Mouse (Mus musculus): ENCODE measurements around the gene Stac2. TPM values are rescaled to one million over a fixed set of nuclear protein-coding genes. Genes with fewer than 3 reads are reported as not detected.

Gene Stac2
- total and polyA plus RNA-seq, 3 experiments = 0.07 TPM; not detected in 2

DNA sequence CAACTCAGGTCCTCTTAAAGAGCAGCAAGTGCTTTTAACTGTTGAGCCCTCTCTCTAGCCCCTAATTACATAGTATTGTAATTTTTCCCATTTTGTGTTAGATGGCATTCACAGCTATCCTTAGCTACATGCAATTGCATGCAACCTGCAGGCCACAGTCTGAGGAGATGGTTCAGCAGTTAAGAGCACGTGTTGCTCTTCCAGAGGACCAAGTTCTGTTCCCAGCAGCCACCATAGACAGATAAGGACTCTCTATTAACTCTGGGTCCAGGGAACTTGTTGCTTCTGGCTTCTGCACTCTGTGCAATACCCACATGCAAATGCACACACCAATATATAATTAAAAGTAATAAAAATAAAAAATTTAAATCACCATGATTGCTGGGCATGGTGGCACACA lies 56.6 kb downstream of the Stac2 start:
- TF ChIP-seq BHLHE40 (IDR thresholded peaks at IDR 0.05; ENCODE audit: low read depth, low read length) = no peak
- TF ChIP-seq MAZ (IDR thresholded peaks at IDR 0.05; ENCODE audit: low read depth, low read length) = no peak
- no peak for TF ChIP-seq SMC3 (IDR thresholded peaks at IDR 0.05; ENCODE audit: low read depth, low read length)
- no peak for TF ChIP-seq MXI1 (IDR thresholded peaks at IDR 0.05; ENCODE audit: low read depth, low read length)
- no peak for TF ChIP-seq POLR2A (IDR thresholded peaks at IDR 0.05; ENCODE audit: low read depth, low read length)
- TF ChIP-seq HCFC1 (IDR thresholded peaks at IDR 0.05; ENCODE audit: low read depth, low read length) = no peak
- TF ChIP-seq UBTF (IDR thresholded peaks at IDR 0.05; ENCODE audit: low read depth, low read length) = no peak
- no peak for TF ChIP-seq ETS1 (conservative IDR thresholded peaks at IDR 0.05; ENCODE audit: low read depth, low read length)
- no peak for TF ChIP-seq ZNF384 (IDR thresholded peaks at IDR 0.05; ENCODE audit: low read depth, low read length)
- no peak for TF ChIP-seq GABPA (IDR thresholded peaks at IDR 0.05; ENCODE audit: insufficient replicate concordance, low read depth, low read length)
- Histone ChIP-seq H3K9ac (ENCODE audit: insufficient read depth, low read depth) (no peak overlapping the region), H3K27ac (ENCODE audit: insufficient read depth, low read depth) (no peak overlapping the region), H3K9me3 (replicated peaks; ENCODE audit: low read length) (no peaks in the 10 kb centered on the region), H3K36me3 (replicated peaks in 1 of 2; ENCODE audit: control insufficient read depth in 1 of 2, insufficient read depth in 1 of 2, low read length in 1 of 2) (peaks cover 4 to 12% of the 10 kb centered on the region in 2 experiments), H3K4me2 (ENCODE audit: insufficient read depth, low read depth, poor library complexity, severe bottlenecking) (no peak overlapping the region), H3K4me1 (ENCODE audit: control insufficient read depth in 1 of 2, insufficient read depth in 2 of 2) (peaks cover 34 to 77% of the 10 kb centered on the region in 2 experiments), H3K27me3 (replicated peaks) (no peaks in the 10 kb centered on the region), H3K79me2 (replicated peaks; ENCODE audit: control insufficient read depth, extremely low read depth, insufficient read depth, poor library complexity, severe bottlenecking) (no peaks in the 10 kb centered on the region), H3K4me3 (replicated peaks in 1 of 3; ENCODE audit: low read depth in 2 of 3, low read length in 2 of 3, poor library complexity in 1 of 3) (no peak overlapping the region)
- in situ Hi-C loops (cut with MboI; ENCODE audit: low pct_ligation_motif_present, low pct_unique_long_range_greater_than_20kb, low sequenced_read_pairs) (no loop called here), dilution Hi-C loops (cut with MboI; ENCODE audit: extremely low pct_ligation_motif_present, extremely low pct_unique_long_range_greater_than_20kb, low sequenced_read_pairs) (no loop called here)
- DNase-seq (ENCODE audit: extremely low read depth) = no peak

DNA sequence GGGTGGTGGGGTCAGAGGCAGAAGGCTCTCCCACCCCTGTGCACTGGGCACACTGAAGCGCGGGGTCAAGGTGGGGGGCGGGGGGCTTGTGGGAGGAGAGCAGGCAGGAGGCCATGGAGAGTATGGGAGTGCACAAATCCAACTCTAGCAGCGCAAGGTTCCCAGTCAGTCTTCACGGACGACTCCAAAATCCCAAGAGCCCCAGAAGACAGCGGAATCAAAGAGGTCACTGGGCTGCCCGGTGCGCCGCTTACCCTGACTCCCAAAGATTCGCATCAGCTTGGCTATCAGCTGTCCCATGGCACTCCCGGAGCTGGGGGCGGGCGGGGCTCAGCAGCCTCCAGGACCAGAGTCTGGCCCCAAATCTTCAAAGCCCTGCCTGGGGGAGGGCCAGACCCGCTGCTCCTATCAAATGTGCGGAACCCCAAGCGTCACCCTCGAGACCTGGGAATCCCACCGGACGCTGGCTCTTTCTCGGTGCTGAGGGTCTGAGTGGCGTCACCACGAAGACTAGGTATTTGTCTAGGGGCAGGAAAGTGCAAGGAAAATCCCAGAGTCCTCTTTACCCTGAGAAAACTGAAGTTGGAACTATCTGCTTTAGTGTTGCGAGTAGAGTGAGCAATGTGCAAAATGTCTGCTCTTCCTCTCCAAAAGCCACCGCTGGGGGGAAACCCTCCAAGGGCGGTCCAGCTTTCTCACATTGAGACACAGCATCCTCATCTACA lies 57.5 kb downstream of the Stac2 start, which contains the start of gene Arl5c:
TSS of gene Arl5c (minus strand) at position 618 of the 725 bp plus-strand sequence.
- Histone ChIP-seq H3K36me3 (replicated peaks in 1 of 2; ENCODE audit: control insufficient read depth in 1 of 2, insufficient read depth in 1 of 2, low read length in 1 of 2) (peaks cover 4 to 18% of the 10 kb centered on the region in 2 experiments), H3K9ac (ENCODE audit: insufficient read depth, low read depth) (peak within 1 kb of the TSS; percentile 84), H3K4me1 (ENCODE audit: control insufficient read depth in 1 of 2, insufficient read depth in 2 of 2) (peaks cover 26 to 69% of the 10 kb centered on the region in 2 experiments), H3K9me3 (replicated peaks; ENCODE audit: low read length) (no peaks in the 10 kb centered on the region), H3K27ac (ENCODE audit: insufficient read depth, low read depth) (peak within 1 kb of the TSS; percentile 85), H3K27me3 (replicated peaks) (no peaks in the 10 kb centered on the region), H3K79me2 (replicated peaks; ENCODE audit: control insufficient read depth, extremely low read depth, insufficient read depth, poor library complexity, severe bottlenecking) (no peaks in the 10 kb centered on the region), H3K4me2 (ENCODE audit: insufficient read depth, low read depth, poor library complexity, severe bottlenecking) (peak within 1 kb of the TSS; percentile 92), H3K4me3 (replicated peaks in 1 of 3; ENCODE audit: low read depth in 2 of 3, low read length in 2 of 3, poor library complexity in 1 of 3) (peak within 1 kb of the TSS; percentile 65 to 76 (median 75))
- in situ Hi-C loops (cut with MboI; ENCODE audit: low pct_ligation_motif_present, low pct_unique_long_range_greater_than_20kb, low sequenced_read_pairs) (no loop called here), dilution Hi-C loops (cut with MboI; ENCODE audit: extremely low pct_ligation_motif_present, extremely low pct_unique_long_range_greater_than_20kb, low sequenced_read_pairs) (no loop called here)
- peak; percentile 67 for DNase-seq (ENCODE audit: extremely low read depth)
- TF ChIP-seq NELFE (IDR thresholded peaks at IDR 0.05; ENCODE audit: low read depth, low read length) (peak; percentile 57; the same call in 1 of the 2 replicates), POLR2AphosphoS2 (IDR thresholded peaks at IDR 0.05; ENCODE audit: low read depth, low read length) (0 out of 2 replicates have a peak, but pooled peaks have one; percentile 21), CTCF (conservative IDR thresholded peaks at IDR 0.05 in 1 of 2, IDR thresholded peaks at IDR 0.05 in 1 of 2; ENCODE audit: low read depth in 2 of 2, low read length in 2 of 2) (peak; percentile 29 to 64; a peak in 3 of 4 replicates), MEF2A (IDR thresholded peaks at IDR 0.05; ENCODE audit: borderline replicate concordance, low read depth, low read length) (peak; percentile 61; the same call in 1 of the 2 replicates), ZMIZ1 (IDR thresholded peaks at IDR 0.05; ENCODE audit: low read depth, low read length) (peak; percentile 29; the same call in 1 of the 2 replicates), PAX5 (IDR thresholded peaks at IDR 0.05; ENCODE audit: low read length) (no peak), RCOR1 (conservative IDR thresholded peaks at IDR 0.05; ENCODE audit: low read depth, low read length) (no peak), ZC3H11A (IDR thresholded peaks at IDR 0.05; ENCODE audit: low read depth, low read length) (no peak), CHD1 (IDR thresholded peaks at IDR 0.05; ENCODE audit: low read depth, low read length) (peak; percentile 86; the same call in 1 of the 2 replicates), EP300 (IDR thresholded peaks at IDR 0.05; ENCODE audit: low read length) (no peak), USF2 (conservative IDR thresholded peaks at IDR 0.05; ENCODE audit: low read depth, low read length) (no peak), RAD21 (IDR thresholded peaks at IDR 0.05; ENCODE audit: low read depth, low read length) (peak; percentile 18), MXI1 (IDR thresholded peaks at IDR 0.05; ENCODE audit: low read depth, low read length) (0 out of 2 replicates have a peak, but pooled peaks have one; percentile 18), NRF1 (IDR thresholded peaks at IDR 0.05; ENCODE audit: low read depth, low read length) (no peak), ELF1 (IDR thresholded peaks at IDR 0.05; ENCODE audit: low read depth, low read length) (peak; percentile 15; the same call in 1 of the 2 replicates), JUND (conservative IDR thresholded peaks at IDR 0.05; ENCODE audit: low read depth, low read length) (no peak), UBTF (IDR thresholded peaks at IDR 0.05; ENCODE audit: low read depth, low read length) (0 out of 2 replicates have a peak, but pooled peaks have one; percentile 20), ETS1 (conservative IDR thresholded peaks at IDR 0.05; ENCODE audit: low read depth, low read length) (peak; percentile 62), TBP (conservative IDR thresholded peaks at IDR 0.05; ENCODE audit: low read depth, low read length) (0 out of 2 replicates have a peak, but pooled peaks have one; percentile 31), USF1 (IDR thresholded peaks at IDR 0.05; ENCODE audit: low read depth, low read length) (no peak), SIN3A (IDR thresholded peaks at IDR 0.05; ENCODE audit: low read length) (peak; percentile 75; the same call in 1 of the 2 replicates), TCF12 (IDR thresholded peaks at IDR 0.05; ENCODE audit: low read depth, low read length) (0 out of 2 replicates have a peak, but pooled peaks have one; percentile 45), MAZ (IDR thresholded peaks at IDR 0.05; ENCODE audit: low read depth, low read length) (peak; percentile 8; the same call in 1 of the 2 replicates), POLR2A (IDR thresholded peaks at IDR 0.05; ENCODE audit: low read depth, low read length) (peak; percentile 63), KAT2A (IDR thresholded peaks at IDR 0.05; ENCODE audit: insufficient replicate concordance, low read length) (no peak)
